Mouse (Mus musculus): ENCODE results near the gene Fads1. TPM values are rescaled to one million over a fixed set of nuclear protein-coding genes. Genes with fewer than 3 reads are reported as not detected.

Fads1 gene
- polyA plus RNA-seq, 1 experiment from 2014 or later = 142 TPM

DNA sequence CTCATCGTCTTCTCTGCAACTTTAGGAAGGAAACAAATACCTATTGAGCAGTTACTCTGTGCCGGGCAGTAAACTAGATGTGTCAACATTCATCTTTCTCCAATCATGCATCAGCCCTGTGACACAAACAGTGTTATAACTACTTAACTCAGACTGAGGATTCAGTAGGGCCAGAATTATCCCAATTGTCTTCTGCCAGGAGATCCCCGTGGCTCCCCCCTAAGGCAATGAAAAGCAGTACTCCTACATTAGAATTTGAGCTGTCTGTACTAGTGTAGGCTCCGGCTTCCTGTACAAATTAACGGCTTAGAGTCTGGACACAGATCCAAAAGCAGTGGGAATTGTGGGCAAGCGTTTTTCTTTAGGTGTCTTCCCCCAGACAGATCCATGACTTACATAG lies 22.4 kb downstream of the Fads1 start:
- Histone ChIP-seq H3K9ac (ENCODE audit: low read length) (peak overlapping the region; percentile 91; the same call in 1 of the 2 replicates), H3K27me3 (replicated peaks; ENCODE audit: control insufficient read depth, insufficient read depth, low read length) (no peaks in the 10 kb centered on the region), H3K9me3 (ENCODE audit: control insufficient read depth, low read length) (no peaks in the 10 kb centered on the region), H3K4me1 (replicated peaks; ENCODE audit: control insufficient read depth, insufficient read depth, low read length) (peaks cover 8% of the 10 kb centered on the region), H3K27ac (ENCODE audit: low read depth) (no peak overlapping the region), H3K4me3 (ENCODE audit: low read depth, low read length) (peak overlapping the region; percentile 98), H3K4me2 (ENCODE audit: low read length) (peak overlapping the region; percentile 89), H3K36me3 (ENCODE audit: control insufficient read depth, insufficient read depth, low read length) (peaks cover 62% of the 10 kb centered on the region)
- no peak for ATAC-seq (replicated peaks; ENCODE audit: low FRiP score, low TSS enrichment, low read depth)
- no peak for DNase-seq (ENCODE audit: low spot score)
- 70% methylated on average over 6 of the region's 6 CpGs for WGBS

DNA sequence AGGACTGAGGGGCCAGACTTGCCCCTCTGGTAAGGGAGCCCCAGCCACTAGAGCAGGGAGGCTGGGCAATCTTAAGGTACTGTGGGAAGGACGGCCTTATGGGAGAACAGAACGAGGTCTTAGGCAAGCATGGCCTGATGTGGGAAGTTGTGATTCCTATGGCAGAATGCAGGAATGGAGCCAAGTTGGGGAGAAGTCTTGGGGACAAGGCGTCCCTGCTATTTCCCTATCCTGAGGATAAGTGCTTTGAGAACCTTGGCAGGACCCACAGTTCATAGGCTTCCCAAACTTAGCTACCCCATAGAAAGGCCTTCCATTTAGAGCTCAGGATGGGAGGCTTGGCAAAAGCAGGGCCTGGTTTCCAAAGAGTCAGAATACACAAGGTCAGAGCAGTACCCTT lies 26.2 kb downstream of the Fads1 start:
- no peaks in the 10 kb centered on the region for H3K9me3 ChIP-seq (ENCODE audit: control insufficient read depth, low read length)
- H3K4me1 ChIP-seq (replicated peaks; ENCODE audit: control insufficient read depth, insufficient read depth, low read length) = no peaks in the 10 kb centered on the region
- DNase-seq (ENCODE audit: low spot score) (no peak), ATAC-seq (replicated peaks; ENCODE audit: low FRiP score, low TSS enrichment, low read depth) (no peak)
- no peaks in the 10 kb centered on the region for H3K27me3 ChIP-seq (replicated peaks; ENCODE audit: control insufficient read depth, insufficient read depth, low read length)
- no peak overlapping the region for H3K4me3 ChIP-seq (ENCODE audit: low read depth, low read length)
- H3K36me3 ChIP-seq (ENCODE audit: control insufficient read depth, insufficient read depth, low read length) = peaks cover 77% of the 10 kb centered on the region
- H3K9ac ChIP-seq (ENCODE audit: low read length) = no peak overlapping the region
- no peak overlapping the region for H3K27ac ChIP-seq (ENCODE audit: low read depth)
- 75% methylated on average over 3 of the region's 3 CpGs for WGBS
- H3K4me2 ChIP-seq (ENCODE audit: low read length) = no peak overlapping the region

DNA sequence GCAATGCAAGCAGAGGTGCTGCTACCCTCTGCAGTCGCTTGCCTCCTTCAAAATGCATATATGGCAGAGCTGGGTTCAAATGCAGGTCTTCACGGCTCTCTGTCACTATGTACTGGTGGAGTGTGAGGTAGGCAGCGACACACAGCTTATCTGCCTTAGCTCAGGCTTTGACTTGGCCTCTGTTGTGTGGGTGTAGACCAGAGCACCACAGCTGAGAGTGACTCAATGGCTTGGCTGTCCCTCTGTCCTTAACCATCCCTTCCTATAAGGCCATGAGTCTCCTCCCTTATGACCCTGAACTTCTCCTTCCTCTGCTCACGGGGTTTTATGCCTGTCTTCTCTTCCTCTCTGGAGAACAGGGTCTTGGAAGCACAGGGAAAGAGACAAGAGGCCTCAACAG lies 28.2 kb downstream of the Fads1 start:
- Histone ChIP-seq H3K4me1 (replicated peaks; ENCODE audit: control insufficient read depth, insufficient read depth, low read length) (no peaks in the 10 kb centered on the region), H3K9me3 (ENCODE audit: control insufficient read depth, low read length) (no peaks in the 10 kb centered on the region), H3K4me3 (ENCODE audit: low read depth, low read length) (no peak overlapping the region), H3K27ac (ENCODE audit: low read depth) (no peak overlapping the region), H3K36me3 (ENCODE audit: control insufficient read depth, insufficient read depth, low read length) (peaks cover 83% of the 10 kb centered on the region), H3K27me3 (replicated peaks; ENCODE audit: control insufficient read depth, insufficient read depth, low read length) (no peaks in the 10 kb centered on the region), H3K9ac (ENCODE audit: low read length) (no peak overlapping the region), H3K4me2 (ENCODE audit: low read length) (no peak overlapping the region)
- ATAC-seq (replicated peaks; ENCODE audit: low FRiP score, low TSS enrichment, low read depth) (no peak), DNase-seq (ENCODE audit: low spot score) (no peak)
- 75% methylated on average over 4 of the region's 4 CpGs for WGBS

DNA sequence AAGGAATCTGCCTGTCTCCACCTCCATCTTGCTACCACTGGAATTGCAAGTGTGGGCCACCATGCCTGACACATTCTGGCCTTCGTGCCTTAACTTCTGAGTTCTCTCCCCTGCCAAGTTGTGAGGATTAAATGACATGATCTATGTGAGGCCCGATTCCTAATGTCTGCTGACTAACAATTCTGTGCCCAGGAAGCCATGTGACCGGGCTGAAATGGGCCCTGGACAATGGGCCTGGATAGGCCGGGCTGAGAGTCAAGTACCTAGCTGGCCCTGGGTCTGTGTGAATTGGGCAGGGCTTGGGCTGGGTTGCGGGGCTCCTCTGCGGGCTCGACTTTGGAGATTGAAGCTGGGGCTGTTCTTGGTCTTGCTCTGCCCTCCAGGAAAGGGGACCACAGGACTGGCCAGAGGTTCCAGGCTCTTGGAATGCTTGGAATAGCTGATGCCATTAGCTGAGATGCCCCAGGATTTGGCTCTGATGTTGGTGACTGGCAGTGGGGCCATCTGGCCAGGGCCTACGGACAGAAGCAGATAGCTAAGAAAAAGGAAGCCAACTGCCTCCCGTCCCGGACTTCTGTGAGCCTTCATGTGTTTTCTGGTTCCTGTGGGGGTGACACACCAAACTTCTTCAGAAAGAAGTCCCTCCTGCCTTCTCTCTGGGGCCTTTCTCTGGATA lies 31.2 kb downstream of the Fads1 start:
- 87% methylated on average over 10 of the region's 10 CpGs for WGBS
- H3K36me3 ChIP-seq (ENCODE audit: control insufficient read depth, insufficient read depth, low read length) = peaks cover 65% of the 10 kb centered on the region
- no peaks in the 10 kb centered on the region for H3K9me3 ChIP-seq (ENCODE audit: control insufficient read depth, low read length)
- no peaks in the 10 kb centered on the region for H3K27me3 ChIP-seq (replicated peaks; ENCODE audit: control insufficient read depth, insufficient read depth, low read length)
- no peak overlapping the region for H3K4me3 ChIP-seq (ENCODE audit: low read depth, low read length)
- H3K9ac ChIP-seq (ENCODE audit: low read length) = no peak overlapping the region
- no peaks in the 10 kb centered on the region for H3K4me1 ChIP-seq (replicated peaks; ENCODE audit: control insufficient read depth, insufficient read depth, low read length)
- H3K4me2 ChIP-seq (ENCODE audit: low read length) = no peak overlapping the region
- no peak overlapping the region for H3K27ac ChIP-seq (ENCODE audit: low read depth)
- DNase-seq (ENCODE audit: low spot score) = no peak
- no peak for ATAC-seq (replicated peaks; ENCODE audit: low FRiP score, low TSS enrichment, low read depth)

DNA sequence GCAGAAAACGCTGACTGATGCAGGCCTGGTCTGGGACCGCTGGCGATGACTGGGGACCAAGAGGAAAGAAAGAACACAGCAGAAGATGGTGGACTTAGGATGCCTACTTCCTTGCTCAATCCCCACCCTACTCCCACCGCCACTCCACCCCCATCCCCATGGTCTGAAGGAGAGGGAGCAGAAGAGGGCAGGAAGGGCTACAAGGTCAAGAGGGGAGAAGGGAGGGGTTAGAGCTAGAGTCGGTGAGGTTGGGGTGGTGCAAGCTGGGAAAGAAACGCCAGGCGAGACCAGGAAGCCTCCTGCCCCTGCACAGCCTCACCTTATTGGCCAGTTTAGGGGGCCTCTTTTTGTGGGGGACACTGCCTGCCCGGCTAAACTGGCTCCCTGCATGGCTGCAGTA lies 33.4 kb downstream of the Fads1 start:
- Histone ChIP-seq H3K27me3 (replicated peaks; ENCODE audit: control insufficient read depth, insufficient read depth, low read length) (no peaks in the 10 kb centered on the region), H3K9me3 (ENCODE audit: control insufficient read depth, low read length) (no peaks in the 10 kb centered on the region), H3K9ac (ENCODE audit: low read length) (no peak overlapping the region), H3K27ac (ENCODE audit: low read depth) (no peak overlapping the region), H3K4me3 (ENCODE audit: low read depth, low read length) (no peak overlapping the region), H3K36me3 (ENCODE audit: control insufficient read depth, insufficient read depth, low read length) (peaks cover 51% of the 10 kb centered on the region), H3K4me2 (ENCODE audit: low read length) (no peak overlapping the region), H3K4me1 (replicated peaks; ENCODE audit: control insufficient read depth, insufficient read depth, low read length) (no peaks in the 10 kb centered on the region; the same call in 1 of the 2 replicates)
- 70% methylated on average over 8 of the region's 8 CpGs for WGBS
- no peak for DNase-seq (ENCODE audit: low spot score)
- no peak for ATAC-seq (replicated peaks; ENCODE audit: low FRiP score, low TSS enrichment, low read depth)

DNA sequence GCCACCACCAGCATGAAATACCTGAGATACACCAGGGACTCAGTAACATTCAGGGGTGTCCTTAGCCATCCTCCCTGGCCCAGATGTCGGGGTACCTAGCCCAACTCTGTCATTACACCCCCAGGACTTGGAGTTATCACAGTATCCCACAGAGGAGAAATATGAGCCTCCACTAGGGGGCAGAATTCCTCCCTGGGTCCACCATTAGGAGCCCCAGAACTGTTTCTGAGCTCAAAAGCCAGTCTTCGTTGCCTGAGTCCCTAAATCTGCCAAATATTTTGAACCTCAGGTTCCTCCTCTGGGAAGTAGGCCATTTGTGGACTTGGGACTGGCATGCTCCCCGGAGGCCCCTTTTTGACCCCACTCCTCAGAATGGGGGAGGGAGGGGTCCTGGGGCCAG lies 36.4 kb downstream of the Fads1 start:
- DNase-seq (ENCODE audit: low spot score) = peak; percentile 79
- no peak overlapping the region for H3K27ac ChIP-seq (ENCODE audit: low read depth)
- H3K4me3 ChIP-seq (ENCODE audit: low read depth, low read length) = no peak overlapping the region
- H3K27me3 ChIP-seq (replicated peaks; ENCODE audit: control insufficient read depth, insufficient read depth, low read length) = no peaks in the 10 kb centered on the region
- peaks cover 23% of the 10 kb centered on the region for H3K36me3 ChIP-seq (ENCODE audit: control insufficient read depth, insufficient read depth, low read length)
- peak; percentile 4; the same call in 1 of the 2 replicates for ATAC-seq (replicated peaks; ENCODE audit: low FRiP score, low TSS enrichment, low read depth)
- WGBS = 29% methylated on average over 3 of the region's 3 CpGs
- H3K4me2 ChIP-seq (ENCODE audit: low read length) = no peak overlapping the region
- H3K4me1 ChIP-seq (replicated peaks; ENCODE audit: control insufficient read depth, insufficient read depth, low read length) = peaks cover 21% of the 10 kb centered on the region; the same call in 1 of the 2 replicates
- no peaks in the 10 kb centered on the region for H3K9me3 ChIP-seq (ENCODE audit: control insufficient read depth, low read length)
- H3K9ac ChIP-seq (ENCODE audit: low read length) = no peak overlapping the region

DNA sequence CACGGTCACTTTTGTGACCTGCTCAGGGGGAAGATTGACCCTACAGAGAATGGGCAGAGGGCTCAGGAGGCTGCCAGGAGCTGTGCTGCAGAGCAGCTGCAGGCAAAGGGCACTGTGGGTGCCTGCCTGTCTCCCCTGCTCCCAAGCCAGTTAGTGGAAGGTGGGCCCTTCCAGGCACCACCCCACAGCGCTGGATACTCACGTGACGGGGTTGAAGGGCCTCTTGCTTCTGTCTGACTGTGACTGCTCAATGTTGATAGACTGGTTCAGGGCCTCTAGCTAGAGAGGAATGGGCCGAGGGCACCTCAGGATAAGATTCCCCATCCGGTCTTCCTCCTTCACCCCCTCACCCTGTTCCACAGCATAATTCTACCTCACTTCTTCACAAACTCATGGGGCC lies 36.9 kb downstream of the Fads1 start:
- Histone ChIP-seq H3K4me3 (ENCODE audit: low read depth, low read length) (no peak overlapping the region), H3K27ac (ENCODE audit: low read depth) (no peak overlapping the region), H3K27me3 (replicated peaks; ENCODE audit: control insufficient read depth, insufficient read depth, low read length) (no peaks in the 10 kb centered on the region), H3K9me3 (ENCODE audit: control insufficient read depth, low read length) (no peaks in the 10 kb centered on the region), H3K4me1 (replicated peaks; ENCODE audit: control insufficient read depth, insufficient read depth, low read length) (peaks cover 25% of the 10 kb centered on the region), H3K36me3 (ENCODE audit: control insufficient read depth, insufficient read depth, low read length) (peaks cover 24% of the 10 kb centered on the region), H3K4me2 (ENCODE audit: low read length) (no peak overlapping the region), H3K9ac (ENCODE audit: low read length) (no peak overlapping the region)
- DNase-seq (ENCODE audit: low spot score) (no peak), ATAC-seq (replicated peaks; ENCODE audit: low FRiP score, low TSS enrichment, low read depth) (no peak)
- 56% methylated on average over 6 of the region's 6 CpGs for WGBS

DNA sequence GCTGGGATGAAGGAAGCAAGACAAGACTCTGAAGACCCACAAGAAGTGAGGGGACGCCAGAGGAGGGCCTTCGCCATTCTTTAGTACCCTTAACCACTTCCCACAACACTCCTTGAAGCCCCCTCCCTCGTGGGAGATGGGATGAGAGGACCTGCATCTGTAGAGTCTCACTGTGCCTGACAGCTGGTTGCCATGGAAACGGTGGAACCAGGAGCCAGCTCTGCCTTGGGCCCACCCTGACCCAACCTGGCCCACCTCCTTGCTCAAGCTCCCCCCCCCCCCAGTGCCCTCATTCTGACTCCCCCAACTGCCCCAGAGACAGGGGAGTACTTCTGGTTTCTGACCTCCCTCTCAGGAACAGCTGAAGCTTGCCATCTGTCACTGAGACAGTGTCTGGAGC lies 38.9 kb downstream of the Fads1 start:
- Histone ChIP-seq H3K36me3 (ENCODE audit: control insufficient read depth, insufficient read depth, low read length) (peaks cover 15% of the 10 kb centered on the region), H3K27ac (ENCODE audit: low read depth) (peak overlapping the region; percentile 75), H3K4me3 (ENCODE audit: low read depth, low read length) (no peak overlapping the region), H3K4me1 (replicated peaks; ENCODE audit: control insufficient read depth, insufficient read depth, low read length) (peaks cover 38% of the 10 kb centered on the region), H3K4me2 (ENCODE audit: low read length) (no peak overlapping the region), H3K9me3 (ENCODE audit: control insufficient read depth, low read length) (no peaks in the 10 kb centered on the region), H3K27me3 (replicated peaks; ENCODE audit: control insufficient read depth, insufficient read depth, low read length) (no peaks in the 10 kb centered on the region), H3K9ac (ENCODE audit: low read length) (no peak overlapping the region)
- ATAC-seq (replicated peaks; ENCODE audit: low FRiP score, low TSS enrichment, low read depth) (peak; percentile 43), DNase-seq (ENCODE audit: low spot score) (peak; percentile 81)
- WGBS = 22% methylated on average over 4 of the region's 4 CpGs

DNA sequence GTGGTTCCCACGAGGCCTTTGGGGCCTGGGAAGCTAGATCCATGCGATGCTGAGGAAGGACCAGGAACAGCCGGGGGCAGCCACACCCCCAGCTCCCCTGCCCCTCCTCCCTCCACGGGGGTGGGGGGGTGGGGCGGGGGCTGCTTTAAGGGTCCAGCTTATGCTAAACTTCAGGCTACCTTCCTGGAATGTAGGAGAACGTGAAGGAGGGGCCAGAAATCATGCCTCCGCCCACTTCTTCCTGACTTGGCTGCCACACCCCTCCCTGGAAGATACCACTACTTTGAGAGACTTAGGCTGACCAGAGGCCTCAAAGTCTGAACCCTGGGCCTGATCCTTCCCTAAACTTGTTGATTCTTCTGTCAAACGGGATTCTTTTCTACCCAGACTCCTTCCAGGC lies 40.0 kb downstream of the Fads1 start:
- Histone ChIP-seq H3K9ac (ENCODE audit: low read length) (no peak overlapping the region), H3K27me3 (replicated peaks; ENCODE audit: control insufficient read depth, insufficient read depth, low read length) (no peaks in the 10 kb centered on the region), H3K9me3 (ENCODE audit: control insufficient read depth, low read length) (no peaks in the 10 kb centered on the region), H3K4me2 (ENCODE audit: low read length) (no peak overlapping the region), H3K27ac (ENCODE audit: low read depth) (peak overlapping the region; percentile 75), H3K4me1 (replicated peaks; ENCODE audit: control insufficient read depth, insufficient read depth, low read length) (peaks cover 38% of the 10 kb centered on the region), H3K4me3 (ENCODE audit: low read depth, low read length) (no peak overlapping the region), H3K36me3 (ENCODE audit: control insufficient read depth, insufficient read depth, low read length) (peaks cover 6% of the 10 kb centered on the region; the same call in 1 of the 2 replicates)
- DNase-seq (ENCODE audit: low spot score) = no peak
- 19% methylated on average over 8 of the region's 8 CpGs for WGBS
- peak; percentile 20 for ATAC-seq (replicated peaks; ENCODE audit: low FRiP score, low TSS enrichment, low read depth)

Data from intestine, embryonic 14.5 days (tissue).